1 mouse cellular context compared by ENCODE assay signal in genomic region chr5:147299255-147300000, GRCm38 (mm10).
A peak's percentile ranks its signal among the peaks of the same experiment; 100 is the strongest.
TF ChIP-seq lines count a peak whose summit lies in the region.

No protein-coding gene starts in this region.

TF ChIP-seq in MEL, 35 proteins besides CTCF, POLR2A, EP300 and RAD21:
- TF ChIP-seq MXI1 (IDR thresholded peaks at IDR 0.05; ENCODE audit: low read depth, low read length) (no peak), SMC3 (IDR thresholded peaks at IDR 0.05; ENCODE audit: low read depth, low read length) (peak; percentile 64), POLR2AphosphoS5 (IDR thresholded peaks at IDR 0.05; ENCODE audit: borderline replicate concordance, low read depth, low read length) (no peak)
